Mouse (Mus musculus): ENCODE measurements around the gene Tyro3. TPM values are rescaled to one million over a fixed set of nuclear protein-coding genes. Genes with fewer than 3 reads are reported as not detected.

Tyro3 gene
- polyA plus RNA-seq, 1 experiment from 2014 or later, result 13.0 TPM

DNA sequence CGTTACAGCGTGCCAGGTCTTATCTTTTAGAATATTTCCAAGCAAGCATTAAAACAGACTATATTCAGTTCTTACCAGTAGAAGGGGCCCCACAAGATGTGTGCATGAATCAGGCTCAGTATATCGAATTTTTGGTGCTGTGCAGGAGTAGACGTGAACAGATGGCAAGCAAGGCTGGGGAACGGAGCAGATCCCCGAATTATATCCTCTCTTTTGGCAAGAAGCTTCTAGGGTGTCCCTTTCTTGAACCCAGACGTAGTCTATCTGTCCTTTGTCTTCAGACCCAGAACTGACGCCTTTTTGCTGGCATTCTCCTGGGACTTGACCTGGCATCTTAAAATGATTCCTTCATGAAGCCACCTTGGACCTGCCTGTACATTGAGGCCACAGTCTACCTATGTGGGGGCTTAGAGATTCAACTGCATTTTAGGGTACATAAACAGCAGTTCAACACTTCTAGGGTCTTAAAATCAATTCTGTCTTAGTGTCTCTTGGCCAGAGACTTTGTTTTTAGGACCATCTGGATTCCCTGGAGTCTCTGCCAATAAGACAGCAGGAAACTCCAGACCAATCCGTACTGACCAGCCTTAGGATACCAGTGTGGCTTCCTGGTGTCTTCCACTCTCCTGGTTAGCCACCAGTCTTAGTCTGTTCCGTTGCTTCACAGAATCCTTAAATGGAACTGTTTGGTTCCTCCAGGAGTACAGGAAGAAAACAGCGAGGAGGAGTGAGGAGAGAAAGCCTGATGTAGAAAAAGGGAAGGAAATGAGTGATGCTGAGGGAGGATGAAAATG lies 41.0 kb downstream of the Tyro3 start:
- Histone ChIP-seq H3K9me3 (replicated peaks) (no peaks in the 10 kb centered on the region), H3K36me3 (no peaks in the 10 kb centered on the region), H3K9ac (no peak overlapping the region), H3K4me3 (replicated peaks) (no peak overlapping the region), H3K27ac (no peak overlapping the region), H3K4me2 (no peak overlapping the region), H3K27me3 (no peaks in the 10 kb centered on the region), H3K4me1 (no peaks in the 10 kb centered on the region)
- WGBS, result 78% methylated on average over 11 of the region's 11 CpGs
- no peak for ATAC-seq (replicated peaks; ENCODE audit: low FRiP score)

DNA sequence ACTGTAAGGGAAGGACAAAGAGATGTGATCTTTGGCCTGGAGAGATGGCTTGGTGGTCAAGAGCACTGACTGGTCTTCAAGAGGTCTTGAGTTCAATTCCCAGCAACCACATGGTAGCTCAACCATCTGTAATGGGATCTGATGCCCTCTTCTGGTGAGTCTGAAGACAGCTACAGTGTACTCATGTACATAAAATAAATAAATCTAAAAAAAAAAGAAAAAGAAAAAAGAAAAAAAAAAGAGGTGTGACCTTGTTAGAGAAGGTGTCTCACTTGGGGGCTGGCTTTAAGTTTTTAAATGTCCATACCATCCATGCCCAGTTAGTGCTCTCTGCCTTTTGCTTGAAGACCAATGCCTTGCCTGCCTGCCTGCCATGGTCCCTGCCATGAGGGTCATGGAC lies 42.5 kb downstream of the Tyro3 start:
- no peak overlapping the region for H3K4me2 ChIP-seq
- H3K4me1 ChIP-seq, result no peaks in the 10 kb centered on the region
- no peak overlapping the region for H3K9ac ChIP-seq
- H3K4me3 ChIP-seq (replicated peaks), result no peak overlapping the region
- no peaks in the 10 kb centered on the region for H3K27me3 ChIP-seq
- H3K27ac ChIP-seq, result no peak overlapping the region
- H3K9me3 ChIP-seq (replicated peaks), result no peaks in the 10 kb centered on the region
- no peak for ATAC-seq (replicated peaks; ENCODE audit: low FRiP score)
- H3K36me3 ChIP-seq, result no peaks in the 10 kb centered on the region

DNA sequence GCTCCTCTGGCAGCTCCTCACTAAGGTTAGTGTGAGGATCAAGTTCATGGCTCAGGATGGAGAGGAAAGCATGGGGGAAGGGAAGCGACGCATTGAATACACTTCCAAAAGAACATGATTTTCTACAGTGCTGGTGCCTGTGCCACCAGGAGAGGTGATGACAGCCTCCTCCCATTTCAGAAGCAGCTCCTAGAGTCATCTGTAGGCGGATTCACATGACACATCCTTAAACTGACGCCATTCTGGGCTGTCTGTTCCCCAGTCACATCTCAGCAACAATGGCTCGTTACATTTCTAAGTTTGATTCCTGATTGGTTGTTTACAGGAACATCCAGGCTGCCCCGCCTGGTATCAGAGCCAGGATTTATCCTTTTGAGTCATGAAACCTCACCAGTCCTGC lies 44.5 kb downstream of the Tyro3 start:
- ATAC-seq (replicated peaks; ENCODE audit: low FRiP score), result no peak
- 72% methylated on average over 6 of the region's 6 CpGs for WGBS
- Histone ChIP-seq H3K27me3 (no peaks in the 10 kb centered on the region), H3K4me3 (replicated peaks) (no peak overlapping the region), H3K9ac (no peak overlapping the region), H3K4me1 (no peaks in the 10 kb centered on the region), H3K36me3 (no peaks in the 10 kb centered on the region), H3K27ac (no peak overlapping the region), H3K9me3 (replicated peaks) (no peaks in the 10 kb centered on the region), H3K4me2 (no peak overlapping the region)

DNA sequence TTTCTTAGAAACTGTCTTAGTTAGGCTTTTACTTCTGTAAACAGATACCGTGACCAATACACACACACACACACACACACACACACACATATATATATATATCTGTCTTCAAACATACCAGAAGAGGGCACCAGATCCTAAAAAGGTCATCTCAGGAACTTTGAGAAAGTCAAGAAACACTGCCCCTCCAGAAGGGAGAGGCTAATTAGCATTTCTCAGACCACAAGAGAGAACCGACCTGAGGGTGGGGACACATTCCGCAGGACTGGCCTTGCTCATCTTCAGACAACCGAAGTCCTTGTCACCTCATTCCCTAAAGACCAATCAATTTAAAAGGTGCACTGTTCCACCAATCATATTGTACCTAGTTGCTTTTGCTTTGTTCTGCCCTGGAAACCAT lies 46.0 kb downstream of the Tyro3 start:
- Histone ChIP-seq H3K4me3 (replicated peaks) (no peak overlapping the region), H3K4me1 (no peaks in the 10 kb centered on the region), H3K36me3 (no peaks in the 10 kb centered on the region), H3K9ac (no peak overlapping the region), H3K27ac (no peak overlapping the region), H3K27me3 (no peaks in the 10 kb centered on the region), H3K9me3 (replicated peaks) (no peaks in the 10 kb centered on the region), H3K4me2 (no peak overlapping the region)
- no peak for ATAC-seq (replicated peaks; ENCODE audit: low FRiP score)
- WGBS, result 93% methylated on average over 4 of the region's 4 CpGs

DNA sequence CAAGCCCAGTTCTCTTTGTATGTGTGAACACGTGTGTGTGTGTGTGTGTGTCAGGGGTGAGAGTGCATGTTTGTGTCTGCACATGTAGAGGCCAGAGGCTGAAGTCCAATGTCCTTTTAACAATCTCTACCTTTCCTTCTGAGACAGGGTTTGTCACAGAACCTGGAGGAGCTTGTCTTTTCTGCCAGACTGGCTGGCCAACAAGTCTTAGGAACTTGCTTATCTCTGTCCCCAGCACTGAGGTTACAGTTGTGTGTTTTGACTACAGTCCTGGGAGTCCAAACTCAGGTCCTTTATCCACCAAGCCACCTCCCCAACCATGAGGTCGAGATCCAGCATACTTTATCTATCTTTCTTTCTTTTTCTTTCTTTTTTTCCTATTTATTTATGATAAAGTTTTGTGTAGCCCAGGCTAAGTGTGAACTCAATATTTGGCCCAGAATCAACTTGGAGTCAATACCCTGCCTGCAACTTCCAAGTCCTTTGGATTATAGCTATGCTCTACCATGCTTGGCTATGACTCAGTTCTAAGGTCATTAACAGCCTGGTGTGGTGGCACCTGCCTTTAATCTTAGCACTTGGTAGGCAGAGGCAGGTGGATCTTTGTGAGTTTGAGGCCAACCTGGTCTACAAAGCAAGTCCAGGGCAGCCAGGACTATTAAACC lies 48.5 kb downstream of the Tyro3 start:
- no peak for ATAC-seq (replicated peaks; ENCODE audit: low FRiP score)
- Histone ChIP-seq H3K4me3 (replicated peaks) (no peak overlapping the region), H3K9me3 (replicated peaks) (no peaks in the 10 kb centered on the region), H3K36me3 (no peaks in the 10 kb centered on the region), H3K9ac (no peak overlapping the region), H3K27ac (no peak overlapping the region), H3K27me3 (no peaks in the 10 kb centered on the region), H3K4me1 (no peaks in the 10 kb centered on the region), H3K4me2 (no peak overlapping the region)
- WGBS, result 69% methylated on average over 2 of the region's 2 CpGs

DNA sequence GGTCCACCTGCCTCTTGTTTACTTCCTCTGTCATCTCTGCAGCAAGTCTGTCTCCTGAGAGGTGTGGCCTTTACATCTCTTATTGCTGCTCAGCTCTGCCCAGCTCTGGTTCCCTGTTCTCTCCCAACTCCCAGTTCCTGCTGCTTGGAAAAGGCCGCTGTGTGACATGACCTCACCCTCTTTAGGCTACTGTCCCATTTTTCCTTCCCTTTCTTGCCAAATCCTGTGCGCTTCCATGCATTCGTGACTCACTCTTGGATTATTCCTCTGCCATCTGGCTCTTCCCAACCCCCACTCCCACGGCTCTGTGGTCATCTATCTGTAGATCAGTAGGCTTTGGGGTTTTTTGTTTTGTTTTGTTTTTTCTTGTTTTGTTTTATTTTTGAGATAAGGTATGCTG lies 49.4 kb downstream of the Tyro3 start:
- H3K9ac ChIP-seq, result no peak overlapping the region
- H3K27me3 ChIP-seq, result no peaks in the 10 kb centered on the region
- WGBS, result 76% methylated on average over 4 of the region's 4 CpGs
- ATAC-seq (replicated peaks; ENCODE audit: low FRiP score), result no peak
- no peaks in the 10 kb centered on the region for H3K36me3 ChIP-seq
- no peaks in the 10 kb centered on the region for H3K4me1 ChIP-seq
- no peak overlapping the region for H3K4me2 ChIP-seq
- H3K4me3 ChIP-seq (replicated peaks), result no peak overlapping the region
- no peaks in the 10 kb centered on the region for H3K9me3 ChIP-seq (replicated peaks)
- no peak overlapping the region for H3K27ac ChIP-seq

DNA sequence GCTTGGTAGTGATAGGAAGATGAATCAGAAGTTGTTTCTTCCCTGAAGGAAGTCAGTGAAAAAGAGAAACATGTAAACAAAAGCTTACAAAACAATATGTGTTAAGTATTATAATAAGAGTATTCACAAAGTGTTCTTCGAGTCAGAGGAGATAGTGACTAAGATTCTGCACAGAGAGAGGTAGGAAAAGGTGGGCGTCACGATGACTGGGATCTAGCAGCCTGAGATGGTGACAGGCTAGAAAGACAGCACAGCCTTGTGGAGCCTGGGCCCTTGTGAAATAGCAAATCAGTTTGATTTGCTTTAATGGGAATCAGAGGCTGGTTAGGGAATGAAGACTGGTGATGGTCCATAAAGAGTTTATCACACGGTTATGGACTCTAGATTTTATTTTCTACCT lies 56.3 kb downstream of the Tyro3 start:
- no peaks in the 10 kb centered on the region for H3K27me3 ChIP-seq
- no peak overlapping the region for H3K4me3 ChIP-seq (replicated peaks)
- H3K4me2 ChIP-seq, result no peak overlapping the region
- 81% methylated on average over 4 of the region's 4 CpGs for WGBS
- H3K9me3 ChIP-seq (replicated peaks), result no peaks in the 10 kb centered on the region
- no peaks in the 10 kb centered on the region for H3K4me1 ChIP-seq
- H3K27ac ChIP-seq, result no peak overlapping the region
- ATAC-seq (replicated peaks; ENCODE audit: low FRiP score), result no peak
- H3K36me3 ChIP-seq, result no peaks in the 10 kb centered on the region
- no peak overlapping the region for H3K9ac ChIP-seq

DNA sequence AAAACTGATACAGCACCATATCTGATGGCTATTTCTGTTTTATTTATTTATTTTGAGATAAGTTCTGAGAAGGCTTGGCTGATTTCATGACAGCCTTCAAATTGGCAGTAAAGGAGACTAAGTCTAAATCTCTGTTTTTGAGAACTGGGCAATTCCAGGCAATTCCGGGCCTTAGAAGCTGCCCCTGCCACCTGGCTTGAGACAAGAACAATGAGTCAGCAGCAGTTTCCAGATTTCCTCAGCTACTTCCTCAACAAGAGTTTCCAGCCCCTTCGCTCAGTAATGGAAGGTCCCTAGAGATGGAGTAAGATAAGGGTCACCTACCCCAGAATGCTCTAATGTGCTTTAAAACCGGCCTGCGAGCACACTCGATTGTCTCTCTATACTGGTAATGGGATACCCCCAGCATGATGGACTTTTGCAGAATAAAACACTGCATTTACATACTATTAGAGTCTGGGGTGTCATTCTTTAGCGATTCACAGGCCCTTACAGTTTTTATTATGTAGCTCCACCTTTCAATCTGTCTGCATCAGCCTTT lies 57.8 kb downstream of the Tyro3 start:
- Histone ChIP-seq H3K4me2 (no peak overlapping the region), H3K9me3 (replicated peaks) (no peaks in the 10 kb centered on the region), H3K36me3 (no peaks in the 10 kb centered on the region), H3K9ac (no peak overlapping the region), H3K4me1 (no peaks in the 10 kb centered on the region), H3K4me3 (replicated peaks) (no peak overlapping the region), H3K27me3 (no peaks in the 10 kb centered on the region), H3K27ac (no peak overlapping the region)
- no peak for ATAC-seq (replicated peaks; ENCODE audit: low FRiP score)
- WGBS, result 56% methylated on average over 6 of the region's 6 CpGs

DNA sequence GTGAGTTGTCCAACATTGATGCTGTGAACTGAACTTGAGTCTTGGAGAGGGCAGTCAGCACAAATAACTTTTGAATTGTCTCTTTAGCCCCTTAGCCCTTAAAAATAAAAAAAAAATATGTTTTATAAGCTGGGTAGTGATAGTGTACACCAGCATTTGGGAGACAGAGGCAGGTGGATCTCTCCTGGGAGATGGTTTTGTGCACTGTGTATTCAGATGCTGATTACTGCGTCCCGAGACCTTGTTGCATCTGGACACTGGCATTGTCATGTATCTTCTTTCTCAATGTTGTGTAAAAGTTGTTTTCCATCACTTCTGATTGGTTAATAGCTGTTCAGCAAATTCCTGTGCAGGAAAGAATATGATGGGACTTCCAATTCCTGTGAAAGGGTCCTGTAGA lies 59.8 kb downstream of the Tyro3 start:
- H3K4me3 ChIP-seq (replicated peaks), result no peak overlapping the region
- no peak overlapping the region for H3K27ac ChIP-seq
- H3K4me1 ChIP-seq, result no peaks in the 10 kb centered on the region
- no peak for ATAC-seq (replicated peaks; ENCODE audit: low FRiP score)
- no peaks in the 10 kb centered on the region for H3K36me3 ChIP-seq
- H3K9me3 ChIP-seq (replicated peaks), result no peaks in the 10 kb centered on the region
- no peak overlapping the region for H3K9ac ChIP-seq
- H3K27me3 ChIP-seq, result no peaks in the 10 kb centered on the region; the same call in 1 of the 2 replicates
- no peak overlapping the region for H3K4me2 ChIP-seq
- WGBS, result 89% methylated on average over 2 of the region's 2 CpGs

DNA sequence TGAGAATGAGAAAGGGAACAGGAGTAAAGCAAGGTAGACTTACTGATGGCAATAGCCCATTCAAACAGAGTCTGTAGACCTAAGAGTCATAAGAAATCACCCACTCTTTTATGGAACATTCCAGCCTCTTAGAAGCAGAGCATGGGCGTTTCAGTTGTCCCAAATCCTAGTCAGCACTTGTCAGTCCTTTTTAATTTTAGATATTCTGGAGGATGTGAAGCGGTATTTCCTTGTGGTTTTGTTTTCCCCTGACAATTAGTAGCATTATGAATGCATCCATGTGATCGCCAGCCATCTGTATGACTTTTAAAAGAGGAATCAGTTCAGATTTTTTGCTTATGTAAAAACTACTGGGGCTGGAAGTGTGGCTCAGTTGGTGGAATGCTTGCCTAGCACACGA lies 67.0 kb downstream of the Tyro3 start:
- Histone ChIP-seq H3K4me2 (no peak overlapping the region), H3K4me3 (replicated peaks) (no peak overlapping the region), H3K4me1 (no peaks in the 10 kb centered on the region), H3K27ac (no peak overlapping the region), H3K27me3 (peaks cover 4% of the 10 kb centered on the region; the same call in 1 of the 2 replicates), H3K9me3 (replicated peaks) (no peaks in the 10 kb centered on the region), H3K9ac (no peak overlapping the region), H3K36me3 (no peaks in the 10 kb centered on the region)
- 70% methylated on average over 4 of the region's 4 CpGs for WGBS
- ATAC-seq (replicated peaks; ENCODE audit: low FRiP score), result no peak

Data from kidney, embryonic 15.5 days (tissue).